Mouse (Mus musculus) MEL (cell line): ENCODE measurements around the gene Ifit1. TPM values are rescaled to one million over a fixed set of nuclear protein-coding genes. Genes with fewer than 3 reads are reported as not detected.

ENCODE experiments used
- DNase-seq: peaks from one replicate; pipeline ENCODE4 v3.0.0; 2011; ENCODE audit warnings: low read depth, low spot score
- H3K27ac ChIP-seq: 2 replicates; pipeline ENCODE4 v1.5.1; 2012; ENCODE audit warnings: low read depth, mild to moderate bottlenecking, control low read depth, low read length, moderate library complexity; ENCODE audit not compliant: control insufficient read depth
- H3K27me3 ChIP-seq, 2 experiments: fragments of 150-350 bp in 1 of 2; sonication (generic) in 1 of 2; 2 replicates each; pipeline ENCODE4 v1.6.1; 2012; ENCODE audit warnings: low read length in 2 of 2, mild to moderate bottlenecking in 2 of 2, improper control_type of control experiment in 1 of 2, moderate library complexity in 1 of 2; ENCODE audit not compliant: insufficient read depth in 2 of 2, control insufficient read depth in 1 of 2
- H3K36me3 ChIP-seq, 2 experiments: 2 replicates each; pipeline ENCODE4 v1.6.1; 2012 to 2014; ENCODE audit warnings: low read length in 2 of 2, improper control_type of control experiment in 1 of 2, inconsistent platforms in 1 of 2, mild to moderate bottlenecking in 1 of 2; ENCODE audit not compliant: insufficient read depth in 2 of 2, control insufficient read depth in 1 of 2
- H3K4me1 ChIP-seq, 2 experiments: fragments of 150-350 bp in 1 of 2; sonication (generic) in 1 of 2; 2 replicates each; pipeline ENCODE4 v1.6.1; 2012; ENCODE audit warnings: low read length in 2 of 2, improper control_type of control experiment in 1 of 2, mild to moderate bottlenecking in 1 of 2; ENCODE audit not compliant: insufficient read depth in 2 of 2, control insufficient read depth in 1 of 2
- H3K4me3 ChIP-seq, 2 experiments: fragments of 150-350 bp in 1 of 2; sonication (generic) in 1 of 2; 2 replicates each; pipeline ENCODE4 v1.5.1; 2012; ENCODE audit warnings: low read depth in 2 of 2, low read length in 2 of 2, mild to moderate bottlenecking in 2 of 2, moderate library complexity in 2 of 2, control low read depth in 1 of 2, improper control_type of control experiment in 1 of 2; ENCODE audit not compliant: control insufficient read depth in 1 of 2, insufficient read depth in 1 of 2
- H3K79me2 ChIP-seq: 2 replicates; pipeline ENCODE4 v1.6.1; 2012; ENCODE audit warnings: mild to moderate bottlenecking, low read length, moderate library complexity; ENCODE audit not compliant: control insufficient read depth, poor library complexity, insufficient read depth
- H3K9ac ChIP-seq: 2 replicates; pipeline ENCODE4 v1.6.1; 2012; ENCODE audit warnings: low read depth, mild to moderate bottlenecking, control low read depth, low read length, moderate library complexity; ENCODE audit not compliant: control insufficient read depth, poor library complexity, severe bottlenecking
- H3K9me3 ChIP-seq: fragments of 150-350 bp; sonication (generic); replicated peaks from 2 replicates; pipeline ENCODE4 v1.6.1; 2012; ENCODE audit warnings: mild to moderate bottlenecking, low read length, improper control_type of control experiment, moderate library complexity; ENCODE audit not compliant: insufficient read depth
- CHD1 ChIP-seq: IDR thresholded peaks from 2 replicates; pipeline ENCODE4 v1.6.1; 2012; ENCODE audit warnings: low read depth, mild to moderate bottlenecking, inconsistent platforms, low read length, improper control_type of control experiment
- CHD2 ChIP-seq: IDR thresholded peaks from 2 replicates; pipeline ENCODE4 v1.6.1; 2011; ENCODE audit warnings: low read length, improper control_type of control experiment
- CTCF ChIP-seq, 3 experiments: IDR thresholded peaks in 2 of 3; conservative IDR thresholded peaks in 1 of 3; 2 replicates each; pipeline ENCODE4 v1.5.1; 2011 to 2012; ENCODE audit warnings: low read length in 3 of 3, low read depth in 2 of 3, mild to moderate bottlenecking in 2 of 3, improper control_type of control experiment in 1 of 3, inconsistent platforms in 1 of 3, mixed read lengths in 1 of 3, moderate library complexity in 1 of 3; ENCODE audit not compliant: control insufficient read depth in 1 of 3, insufficient read depth in 1 of 3, poor library complexity in 1 of 3, severe bottlenecking in 1 of 3
- ELF1 ChIP-seq: IDR thresholded peaks from 2 replicates; pipeline ENCODE4 v1.6.1; 2014; ENCODE audit warnings: low read depth, mild to moderate bottlenecking, inconsistent platforms, low read length, improper control_type of control experiment, moderate library complexity
- EP300 ChIP-seq, 2 experiments: IDR thresholded peaks; 2 replicates each; pipeline ENCODE4 v1.6.1; 2011; ENCODE audit warnings: improper control_type of control experiment in 2 of 2, low read length in 2 of 2, low read depth in 1 of 2, mild to moderate bottlenecking in 1 of 2
- ETS1 ChIP-seq: IDR thresholded peaks from 2 replicates; pipeline ENCODE4 v1.6.1; 2012; ENCODE audit warnings: low read depth, mild to moderate bottlenecking, inconsistent platforms, low read length, improper control_type of control experiment, moderate library complexity
- GABPA ChIP-seq: IDR thresholded peaks from 2 replicates; pipeline ENCODE4 v1.6.1; 2012; ENCODE audit warnings: low read depth, mild to moderate bottlenecking, inconsistent platforms, low read length, improper control_type of control experiment, moderate library complexity
- GATA1 ChIP-seq: IDR thresholded peaks from 2 replicates; pipeline ENCODE4 v1.6.1; 2011; ENCODE audit warnings: low read depth, low read length, improper control_type of control experiment
- KAT2A ChIP-seq: conservative IDR thresholded peaks from 2 replicates; pipeline ENCODE4 v1.6.1; 2012; ENCODE audit warnings: low read depth, low read length, improper control_type of control experiment, inconsistent platforms
- MAX ChIP-seq: IDR thresholded peaks from 2 replicates; pipeline ENCODE4 v1.6.1; 2011; ENCODE audit warnings: low read length, improper control_type of control experiment
- MXI1 ChIP-seq: IDR thresholded peaks from 2 replicates; pipeline ENCODE4 v1.6.1; 2011; ENCODE audit warnings: mild to moderate bottlenecking, low read depth, low read length, improper control_type of control experiment
- MYC ChIP-seq: IDR thresholded peaks from 2 replicates; pipeline ENCODE4 v1.6.1; 2011; ENCODE audit warnings: low read depth, mild to moderate bottlenecking, low read length, improper control_type of control experiment, moderate library complexity
- NRF1 ChIP-seq: IDR thresholded peaks from 2 replicates; pipeline ENCODE4 v1.6.1; 2014; ENCODE audit warnings: low read depth, mild to moderate bottlenecking, inconsistent platforms, low read length, improper control_type of control experiment, moderate library complexity; ENCODE audit not compliant: poor library complexity, insufficient read depth, severe bottlenecking
- POLR2A ChIP-seq, 2 experiments: IDR thresholded peaks; 2 replicates each; pipeline ENCODE4 v1.6.1; 2011 to 2012; ENCODE audit warnings: low read length in 2 of 2, mild to moderate bottlenecking in 2 of 2, control low read depth in 1 of 2, improper control_type of control experiment in 1 of 2, low read depth in 1 of 2, moderate library complexity in 1 of 2; ENCODE audit not compliant: control insufficient read depth in 1 of 2, insufficient read depth in 1 of 2, poor library complexity in 1 of 2
- POLR2AphosphoS2 ChIP-seq: IDR thresholded peaks from 2 replicates; pipeline ENCODE4 v1.6.1; 2011; ENCODE audit warnings: low read length, improper control_type of control experiment
- POLR2AphosphoS5 ChIP-seq: IDR thresholded peaks from 2 replicates; pipeline ENCODE4 v1.6.1; 2012; ENCODE audit warnings: low read depth, borderline replicate concordance, mild to moderate bottlenecking, inconsistent platforms, low read length, moderate library complexity, mixed read lengths
- RAD21 ChIP-seq: IDR thresholded peaks from 2 replicates; pipeline ENCODE4 v1.6.1; 2011; ENCODE audit warnings: mild to moderate bottlenecking, low read depth, low read length, improper control_type of control experiment
- RCOR1 ChIP-seq: IDR thresholded peaks from 2 replicates; pipeline ENCODE4 v1.6.1; 2012; ENCODE audit warnings: low read depth, mild to moderate bottlenecking, inconsistent platforms, low read length, improper control_type of control experiment
- SIN3A ChIP-seq: IDR thresholded peaks from 2 replicates; pipeline ENCODE4 v1.6.1; 2012; ENCODE audit warnings: low read length, improper control_type of control experiment, inconsistent platforms
- SMC3 ChIP-seq: IDR thresholded peaks from 2 replicates; pipeline ENCODE4 v1.6.1; 2011; ENCODE audit warnings: low read depth, low read length, improper control_type of control experiment
- TAL1 ChIP-seq: IDR thresholded peaks from 2 replicates; pipeline ENCODE4 v1.6.1; 2012; ENCODE audit warnings: mild to moderate bottlenecking, inconsistent platforms, low read length, moderate library complexity, mixed read lengths
- TBP ChIP-seq: IDR thresholded peaks from 2 replicates; pipeline ENCODE4 v1.8.0; 2011; ENCODE audit warnings: low read depth, low read length, improper control_type of control experiment
- TCF12 ChIP-seq: IDR thresholded peaks from 2 replicates; pipeline ENCODE4 v1.6.1; 2014; ENCODE audit warnings: low read depth, mild to moderate bottlenecking, inconsistent platforms, low read length, improper control_type of control experiment, moderate library complexity
- USF2 ChIP-seq, 2 experiments: IDR thresholded peaks; 2 replicates each; pipeline ENCODE4 v1.6.1; 2011 to 2012; ENCODE audit warnings: improper control_type of control experiment in 2 of 2, low read length in 2 of 2, borderline replicate concordance in 1 of 2, inconsistent platforms in 1 of 2, low read depth in 1 of 2, mild to moderate bottlenecking in 1 of 2; ENCODE audit not compliant: insufficient read depth in 1 of 2
- ZC3H11A ChIP-seq: IDR thresholded peaks from 2 replicates; pipeline ENCODE4 v1.6.1; 2012; ENCODE audit warnings: low read depth, mild to moderate bottlenecking, inconsistent platforms, low read length, improper control_type of control experiment
- ZKSCAN1 ChIP-seq: IDR thresholded peaks from 2 replicates; pipeline ENCODE4 v1.6.1; 2012; ENCODE audit warnings: low read depth, mild to moderate bottlenecking, inconsistent platforms, low read length, improper control_type of control experiment, moderate library complexity
- ZMIZ1 ChIP-seq: IDR thresholded peaks from 2 replicates; pipeline ENCODE4 v1.6.1; 2012; ENCODE audit warnings: low read depth, mild to moderate bottlenecking, inconsistent platforms, low read length, improper control_type of control experiment, moderate library complexity
- ZNF384 ChIP-seq: IDR thresholded peaks from 2 replicates; pipeline ENCODE4 v1.6.1; 2012; ENCODE audit warnings: low read depth, mild to moderate bottlenecking, inconsistent platforms, low read length, improper control_type of control experiment
- polyA plus RNA-seq, 2 experiments: library from polyadenylated mRNA; stranded (reverse) in 1 of 2; unstranded in 1 of 2; fragments of >175 nt in 1 of 2; fragments of >200 nt in 1 of 2; gene quantifications; 2 replicates each; pipeline versions ENCODE4 v1.2.1 to v1.2.4; 2012; ENCODE audit warnings: low replicate concordance in 2 of 2, low read depth in 1 of 2; ENCODE audit not compliant: insufficient read length in 2 of 2, insufficient read depth in 1 of 2, missing spikeins in 1 of 2
- total RNA-seq: library from RNA; depleted of rRNA; stranded (reverse); fragments of 300-350 nt; gene quantifications from 2 replicates; pipeline ENCODE4 v1.2.3, GENCODE M21; 2012

The Ifit1 gene
- total and polyA plus RNA-seq, 3 experiments, result 0.12 to 0.31 TPM; not detected in 1

- Histone ChIP-seq H3K4me1 (peaks cover 2 to 15% of the 10 kb centered on the region in 2 experiments; a peak in 3 of 4 replicates), H3K79me2 (no peaks in the 10 kb centered on the region), H3K36me3 (peaks cover 0 to 14% of the 10 kb centered on the region in 2 experiments; a peak in 2 of 4 replicates), H3K27me3 (peaks cover 0 to 2% of the 10 kb centered on the region in 2 experiments; a peak in 2 of 4 replicates), H3K27ac (no peak overlapping the region), H3K4me3 (no peak overlapping the region), H3K9ac (no peak overlapping the region), H3K9me3 (no peaks in the 10 kb centered on the region)
- no peak for TF ChIP-seq POLR2AphosphoS2
- 0 out of 6 replicates have a peak, but pooled peaks of 1 of the 3 experiments have one; percentile 13 for TF ChIP-seq CTCF (IDR thresholded peaks at IDR 0.05 in 2 of 3, conservative IDR thresholded peaks at IDR 0.05 in 1 of 3; ENCODE audit: control insufficient read depth in 1 of 3, insufficient read depth in 1 of 3, low read depth in 2 of 3, low read length in 3 of 3, poor library complexity in 1 of 3, severe bottlenecking in 1 of 3)
- peak; percentile 78 for TF ChIP-seq RCOR1
- no peak for TF ChIP-seq CHD2
- no peak for TF ChIP-seq TBP
- TF ChIP-seq EP300 (IDR thresholded peaks at IDR 0.05; ENCODE audit: low read depth in 1 of 2, low read length in 2 of 2), result peak; percentile 96 to 97
- TF ChIP-seq TCF12, result peak; percentile 95
- no peak for TF ChIP-seq ELF1
- TF ChIP-seq TAL1, result peak; percentile 97
- peak; percentile 32; the same call in 1 of the 2 replicates for TF ChIP-seq SIN3A
- TF ChIP-seq ETS1, result peak; percentile 94
- no peak for TF ChIP-seq MYC
- no peak for TF ChIP-seq RAD21
- no peak; the same call in 1 of the 2 replicates for TF ChIP-seq ZNF384
- TF ChIP-seq POLR2A (IDR thresholded peaks at IDR 0.05; ENCODE audit: control insufficient read depth in 1 of 2, insufficient read depth in 1 of 2, low read depth in 1 of 2, low read length in 2 of 2, poor library complexity in 1 of 2), result no peak
- TF ChIP-seq GATA1, result peak; percentile 96
- DNase-seq, result peak; percentile 81
Measured at GRCm38 (mm10) chr19:34656511-34657298, 16.0 kb downstream of the Ifit1 start.

GRCm38 (mm10) chr19:34662067-34662507, 21.4 kb downstream of the Ifit1 start:
- Histone ChIP-seq H3K4me3 (peak overlapping the region; percentile 19 to 54; a peak in 3 of 4 replicates), H3K9ac (peak overlapping the region; percentile 43; the same call in 1 of the 2 replicates), H3K9me3 (no peaks in the 10 kb centered on the region), H3K36me3 (peaks cover 0 to 2% of the 10 kb centered on the region in 2 experiments; a peak in 1 of 4 replicates), H3K79me2 (no peaks in the 10 kb centered on the region), H3K27ac (no peak overlapping the region), H3K27me3 (peaks cover 0 to 2% of the 10 kb centered on the region in 2 experiments; a peak in 1 of 4 replicates), H3K4me1 (peaks cover 0 to 4% of the 10 kb centered on the region in 2 experiments; a peak in 1 of 4 replicates)
- TF ChIP-seq CHD2 (no peak), TCF12 (no peak), POLR2AphosphoS5 (no peak), USF2 (IDR thresholded peaks at IDR 0.05; ENCODE audit: borderline replicate concordance in 1 of 2, insufficient read depth in 1 of 2, low read depth in 1 of 2, low read length in 2 of 2) (no peak), ZMIZ1 (no peak), CHD1 (no peak), MXI1 (0 out of 2 replicates have a peak, but pooled peaks have one; percentile 11), MAX (peak; percentile 28; the same call in 1 of the 2 replicates), GABPA (no peak), KAT2A (no peak), ZC3H11A (peak; percentile 79), RAD21 (peak; percentile 96), GATA1 (peak; percentile 80), SIN3A (peak; percentile 30; the same call in 1 of the 2 replicates), SMC3 (peak; percentile 86), ZKSCAN1 (no peak), NRF1 (peak; percentile 61), CTCF (IDR thresholded peaks at IDR 0.05 in 2 of 3, conservative IDR thresholded peaks at IDR 0.05 in 1 of 3; ENCODE audit: control insufficient read depth in 1 of 3, insufficient read depth in 1 of 3, low read depth in 2 of 3, low read length in 3 of 3, poor library complexity in 1 of 3, severe bottlenecking in 1 of 3) (peak; percentile 42 to 96 (median 70))
- DNase-seq, result peak; percentile 85
